In the genomic region with DNA sequence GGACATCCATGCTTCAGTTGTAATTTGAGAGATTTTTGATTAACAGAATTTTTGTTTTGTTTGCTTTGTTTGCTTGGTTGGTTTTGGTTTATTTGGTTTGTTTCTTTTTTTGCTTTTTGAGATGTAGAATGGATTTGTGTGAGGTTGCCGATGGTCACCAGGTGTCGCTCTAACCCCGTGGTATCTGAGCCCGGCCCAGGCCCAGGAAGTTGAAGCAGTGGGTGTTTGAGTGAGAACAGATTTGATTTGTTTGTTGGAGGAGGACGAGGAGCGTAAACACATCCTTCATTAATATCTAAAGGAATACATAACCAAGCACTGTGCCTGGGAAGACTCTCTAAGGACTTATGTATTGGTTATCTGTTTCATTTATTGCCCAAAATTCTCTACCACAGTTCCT, we compare ENCODE assay signal across 8 mouse cellular contexts.
A peak's percentile ranks its signal among the peaks of the same experiment; 100 is the strongest.
DNase-seq lines count a peak whose midpoint lies in the region; ATAC-seq and TF ChIP-seq lines count a peak whose summit lies in the region.

No protein-coding gene starts in this region.

- no peaks in the 10 kb centered on the region for H3K27me3 ChIP-seq in CH12.LX (replicated peaks)
- H3K27me3 ChIP-seq in lung, postnatal 0 days (replicated peaks; ENCODE audit: insufficient read depth, low read length): no peaks in the 10 kb centered on the region

- ATAC-seq in lung, postnatal 0 days: no peak

- no peak overlapping the region for H3K27ac ChIP-seq in CH12.LX (ENCODE audit: insufficient read depth, low read depth)
- H3K27ac ChIP-seq in lung, postnatal 0 days (ENCODE audit: low read length): no peak overlapping the region

- no peak for TF ChIP-seq EP300 in CH12.LX (IDR thresholded peaks at IDR 0.05; ENCODE audit: low read length)
- no peak for TF ChIP-seq EP300 in lung, postnatal 0 days (IDR thresholded peaks at IDR 0.05)

- H3K36me3 ChIP-seq in CH12.LX (replicated peaks in 1 of 2; ENCODE audit: control insufficient read depth in 1 of 2, insufficient read depth in 1 of 2, low read length in 1 of 2): no peaks in the 10 kb centered on the region
- no peaks in the 10 kb centered on the region for H3K36me3 ChIP-seq in lung, postnatal 0 days (ENCODE audit: insufficient read depth, low read length)

- dilution Hi-C loops in CH12.LX (cut with MboI; ENCODE audit: extremely low pct_ligation_motif_present, extremely low pct_unique_long_range_greater_than_20kb, low sequenced_read_pairs): no loop called here

- TF ChIP-seq RAD21 in CH12.LX (IDR thresholded peaks at IDR 0.05; ENCODE audit: low read depth, low read length): peak; percentile 97

- H3K4me2 ChIP-seq in CH12.LX (ENCODE audit: insufficient read depth, low read depth, poor library complexity, severe bottlenecking): peak overlapping the region; percentile 29; the same call in 1 of the 2 replicates
- H3K4me2 ChIP-seq in lung, postnatal 0 days (replicated peaks; ENCODE audit: low read depth, low read length): no peak overlapping the region

- DNase-seq in CH12.LX (ENCODE audit: extremely low read depth): peak; percentile 69
- DNase-seq in adrenal gland, adult 18-20 months (ENCODE audit: low spot score in 2 of 2): peak; percentile 70
- peak; percentile 78 for DNase-seq in embryo, embryonic 10.5 days (ENCODE audit: low spot score)
- peak; percentile 22 for DNase-seq in gastrocnemius, postnatal 25 days
- peak; percentile 67 for DNase-seq in layer of hippocampus, adult 11-12 months (ENCODE audit: low spot score)
- peak; percentile 69 for DNase-seq in lung, postnatal 0 days (ENCODE audit: low spot score)
- DNase-seq in right cerebral cortex, adult 2 months (ENCODE audit: low spot score in 2 of 2): peak; percentile 77 to 82
- peak; percentile 27 for DNase-seq in yolk sac, embryonic 10.5 days (ENCODE audit: low spot score)

- no peaks in the 10 kb centered on the region for H3K79me2 ChIP-seq in CH12.LX (replicated peaks; ENCODE audit: control insufficient read depth, extremely low read depth, insufficient read depth, poor library complexity, severe bottlenecking)

- peak; percentile 46 to 93 for TF ChIP-seq CTCF in CH12.LX (conservative IDR thresholded peaks at IDR 0.05 in 1 of 2, IDR thresholded peaks at IDR 0.05 in 1 of 2; ENCODE audit: low read depth in 2 of 2, low read length in 2 of 2)
- TF ChIP-seq CTCF in lung, postnatal 0 days (IDR thresholded peaks at IDR 0.05): peak; percentile 86

- H3K4me3 ChIP-seq in CH12.LX (replicated peaks in 1 of 3; ENCODE audit: low read depth in 2 of 3, low read length in 2 of 3, poor library complexity in 1 of 3): no peak overlapping the region
- no peak overlapping the region for H3K4me3 ChIP-seq in lung, postnatal 0 days (ENCODE audit: low read depth, low read length)

- 1% methylated on average over 6 of the region's 6 CpGs for WGBS in lung, postnatal 0 days

- peaks cover 0 to 3% of the 10 kb centered on the region in 2 experiments; a peak in 1 of 4 replicates for H3K4me1 ChIP-seq in CH12.LX (ENCODE audit: control insufficient read depth in 1 of 2, insufficient read depth in 2 of 2)
- H3K4me1 ChIP-seq in lung, postnatal 0 days (ENCODE audit: insufficient read depth, low read depth, low read length): no peaks in the 10 kb centered on the region

- in situ Hi-C loops in CH12.LX (cut with MboI; ENCODE audit: low pct_ligation_motif_present, low pct_unique_long_range_greater_than_20kb, low sequenced_read_pairs): loop anchor here (10.0 to 25.0 kb wide), 4 partner anchors 396 to 1018 kb away; partner anchors contain the start of gene Mpp6

- no peaks in the 10 kb centered on the region for H3K9me3 ChIP-seq in CH12.LX (replicated peaks; ENCODE audit: low read length)
- no peaks in the 10 kb centered on the region for H3K9me3 ChIP-seq in lung, postnatal 0 days (ENCODE audit: low read length)

- TF ChIP-seq POLR2A in CH12.LX (IDR thresholded peaks at IDR 0.05; ENCODE audit: low read depth, low read length): no peak

- no peak overlapping the region for H3K9ac ChIP-seq in CH12.LX (ENCODE audit: insufficient read depth, low read depth)
- no peak overlapping the region for H3K9ac ChIP-seq in lung, postnatal 0 days (replicated peaks; ENCODE audit: low read depth)

TF ChIP-seq in CH12.LX, 34 proteins besides CTCF, POLR2A, EP300 and RAD21:
- TF ChIP-seq POLR2AphosphoS2 (IDR thresholded peaks at IDR 0.05; ENCODE audit: low read depth, low read length) (no peak), GABPA (IDR thresholded peaks at IDR 0.05; ENCODE audit: insufficient replicate concordance, low read depth, low read length) (no peak), HCFC1 (IDR thresholded peaks at IDR 0.05; ENCODE audit: low read depth, low read length) (no peak), MAFK (IDR thresholded peaks at IDR 0.05; ENCODE audit: insufficient replicate concordance, low read length) (no peak), SIN3A (IDR thresholded peaks at IDR 0.05; ENCODE audit: low read length) (no peak), JUN (IDR thresholded peaks at IDR 0.05; ENCODE audit: insufficient read depth, low read depth, low read length) (no peak), IRF4 (IDR thresholded peaks at IDR 0.05; ENCODE audit: low read depth, low read length) (no peak), TCF12 (IDR thresholded peaks at IDR 0.05; ENCODE audit: low read depth, low read length) (no peak), ZC3H11A (IDR thresholded peaks at IDR 0.05; ENCODE audit: low read depth, low read length) (peak; percentile 61), UBTF (IDR thresholded peaks at IDR 0.05; ENCODE audit: low read depth, low read length) (no peak), BHLHE40 (IDR thresholded peaks at IDR 0.05; ENCODE audit: low read depth, low read length) (no peak), USF1 (IDR thresholded peaks at IDR 0.05; ENCODE audit: low read depth, low read length) (no peak), CHD2 (IDR thresholded peaks at IDR 0.05; ENCODE audit: low read length) (no peak), SMC3 (IDR thresholded peaks at IDR 0.05; ENCODE audit: low read depth, low read length) (peak; percentile 91), ELF1 (IDR thresholded peaks at IDR 0.05; ENCODE audit: low read depth, low read length) (peak; percentile 68), ZMIZ1 (IDR thresholded peaks at IDR 0.05; ENCODE audit: low read depth, low read length) (no peak)

Comparison
In these comparisons a context has a peak if more than half of its experiments do, and no peak if none do; other contexts are left out.
1. DNase-seq: peak in every context shown above with its lines; median percentile 80 in right cerebral cortex, adult 2 months; 78 in embryo, embryonic 10.5 days; 70 in adrenal gland, adult 18-20 months; 69 in CH12.LX; 69 in lung, postnatal 0 days; 67 in layer of hippocampus, adult 11-12 months; 27 in yolk sac, embryonic 10.5 days; 22 in gastrocnemius, postnatal 25 days.